Mouse (Mus musculus): ENCODE measurements around the gene Qtrt1.

- no peak for TF ChIP-seq CTCF (IDR thresholded peaks at IDR 0.05; ENCODE audit: low read depth, low read length)
- TF ChIP-seq POLR2A (IDR thresholded peaks at IDR 0.05; ENCODE audit: insufficient read depth, low read length) = no peak
- no peak for TF ChIP-seq EP300 (IDR thresholded peaks at IDR 0.05; ENCODE audit: insufficient read depth, low read depth, low read length)
Observed at GRCm38 (mm10) chr9:21450270-21450669, 38.6 kb downstream of the Qtrt1 start.
